Mouse (Mus musculus) MEL (cell line): ENCODE results near the gene Itgb3. TPM values are rescaled to one million over a fixed set of nuclear protein-coding genes. Genes with fewer than 3 reads are reported as not detected.

Source experiments
- DNase-seq: peaks from one replicate; pipeline ENCODE4 v3.0.0; 2011; ENCODE audit warnings: low read depth, low spot score
- H3K27ac ChIP-seq: 2 replicates; pipeline ENCODE4 v1.5.1; 2012; ENCODE audit warnings: low read depth, mild to moderate bottlenecking, control low read depth, low read length, moderate library complexity; ENCODE audit not compliant: control insufficient read depth
- H3K27me3 ChIP-seq, 2 experiments: fragments of 150-350 bp in 1 of 2; sonication (generic) in 1 of 2; 2 replicates each; pipeline ENCODE4 v1.6.1; 2012; ENCODE audit warnings: low read length in 2 of 2, mild to moderate bottlenecking in 2 of 2, improper control_type of control experiment in 1 of 2, moderate library complexity in 1 of 2; ENCODE audit not compliant: insufficient read depth in 2 of 2, control insufficient read depth in 1 of 2
- H3K36me3 ChIP-seq, 2 experiments: 2 replicates each; pipeline ENCODE4 v1.6.1; 2012 to 2014; ENCODE audit warnings: low read length in 2 of 2, improper control_type of control experiment in 1 of 2, inconsistent platforms in 1 of 2, mild to moderate bottlenecking in 1 of 2; ENCODE audit not compliant: insufficient read depth in 2 of 2, control insufficient read depth in 1 of 2
- H3K4me1 ChIP-seq, 2 experiments: fragments of 150-350 bp in 1 of 2; sonication (generic) in 1 of 2; 2 replicates each; pipeline ENCODE4 v1.6.1; 2012; ENCODE audit warnings: low read length in 2 of 2, improper control_type of control experiment in 1 of 2, mild to moderate bottlenecking in 1 of 2; ENCODE audit not compliant: insufficient read depth in 2 of 2, control insufficient read depth in 1 of 2
- H3K4me3 ChIP-seq, 2 experiments: fragments of 150-350 bp in 1 of 2; sonication (generic) in 1 of 2; 2 replicates each; pipeline ENCODE4 v1.5.1; 2012; ENCODE audit warnings: low read depth in 2 of 2, low read length in 2 of 2, mild to moderate bottlenecking in 2 of 2, moderate library complexity in 2 of 2, control low read depth in 1 of 2, improper control_type of control experiment in 1 of 2; ENCODE audit not compliant: control insufficient read depth in 1 of 2, insufficient read depth in 1 of 2
- H3K79me2 ChIP-seq: 2 replicates; pipeline ENCODE4 v1.6.1; 2012; ENCODE audit warnings: mild to moderate bottlenecking, low read length, moderate library complexity; ENCODE audit not compliant: control insufficient read depth, poor library complexity, insufficient read depth
- H3K9ac ChIP-seq: 2 replicates; pipeline ENCODE4 v1.6.1; 2012; ENCODE audit warnings: low read depth, mild to moderate bottlenecking, control low read depth, low read length, moderate library complexity; ENCODE audit not compliant: control insufficient read depth, poor library complexity, severe bottlenecking
- H3K9me3 ChIP-seq: fragments of 150-350 bp; sonication (generic); replicated peaks from 2 replicates; pipeline ENCODE4 v1.6.1; 2012; ENCODE audit warnings: mild to moderate bottlenecking, low read length, improper control_type of control experiment, moderate library complexity; ENCODE audit not compliant: insufficient read depth
- BHLHE40 ChIP-seq: IDR thresholded peaks from 2 replicates; pipeline ENCODE4 v1.6.1; 2012; ENCODE audit warnings: low read depth, mild to moderate bottlenecking, inconsistent platforms, low read length, improper control_type of control experiment, borderline replicate concordance
- CHD2 ChIP-seq: IDR thresholded peaks from 2 replicates; pipeline ENCODE4 v1.6.1; 2011; ENCODE audit warnings: low read length, improper control_type of control experiment
- E2F4 ChIP-seq: IDR thresholded peaks from 2 replicates; pipeline ENCODE4 v1.6.1; 2011; ENCODE audit warnings: low read depth, low read length, improper control_type of control experiment, borderline replicate concordance
- ELF1 ChIP-seq: IDR thresholded peaks from 2 replicates; pipeline ENCODE4 v1.6.1; 2014; ENCODE audit warnings: low read depth, mild to moderate bottlenecking, inconsistent platforms, low read length, improper control_type of control experiment, moderate library complexity
- EP300 ChIP-seq, 2 experiments: IDR thresholded peaks; 2 replicates each; pipeline ENCODE4 v1.6.1; 2011; ENCODE audit warnings: improper control_type of control experiment in 2 of 2, low read length in 2 of 2, low read depth in 1 of 2, mild to moderate bottlenecking in 1 of 2
- ETS1 ChIP-seq: IDR thresholded peaks from 2 replicates; pipeline ENCODE4 v1.6.1; 2012; ENCODE audit warnings: low read depth, mild to moderate bottlenecking, inconsistent platforms, low read length, improper control_type of control experiment, moderate library complexity
- GABPA ChIP-seq: IDR thresholded peaks from 2 replicates; pipeline ENCODE4 v1.6.1; 2012; ENCODE audit warnings: low read depth, mild to moderate bottlenecking, inconsistent platforms, low read length, improper control_type of control experiment, moderate library complexity
- GATA1 ChIP-seq: IDR thresholded peaks from 2 replicates; pipeline ENCODE4 v1.6.1; 2011; ENCODE audit warnings: low read depth, low read length, improper control_type of control experiment
- JUND ChIP-seq: IDR thresholded peaks from 2 replicates; pipeline ENCODE4 v1.6.1; 2011; ENCODE audit warnings: low read depth, mild to moderate bottlenecking, improper control_type of control experiment, low read length
- KAT2A ChIP-seq: conservative IDR thresholded peaks from 2 replicates; pipeline ENCODE4 v1.6.1; 2012; ENCODE audit warnings: low read depth, low read length, improper control_type of control experiment, inconsistent platforms
- MAFK ChIP-seq: IDR thresholded peaks from 2 replicates; pipeline ENCODE4 v1.6.1; 2011; ENCODE audit warnings: low read depth, mild to moderate bottlenecking, low read length, improper control_type of control experiment, borderline replicate concordance
- MAZ ChIP-seq: IDR thresholded peaks from 2 replicates; pipeline ENCODE4 v1.6.1; 2012; ENCODE audit warnings: low read depth, mild to moderate bottlenecking, inconsistent platforms, low read length, improper control_type of control experiment
- MEF2A ChIP-seq: IDR thresholded peaks from 2 replicates; pipeline ENCODE4 v1.6.1; 2014; ENCODE audit warnings: low read depth, mild to moderate bottlenecking, inconsistent platforms, low read length, improper control_type of control experiment; ENCODE audit not compliant: poor library complexity, insufficient replicate concordance, severe bottlenecking; ENCODE audit errors: extremely low read depth
- MYB ChIP-seq: IDR thresholded peaks from 2 replicates; pipeline ENCODE4 v1.6.1; 2011; ENCODE audit warnings: mild to moderate bottlenecking, low read depth, low read length, improper control_type of control experiment
- MYC ChIP-seq: IDR thresholded peaks from 2 replicates; pipeline ENCODE4 v1.6.1; 2011; ENCODE audit warnings: low read depth, mild to moderate bottlenecking, low read length, improper control_type of control experiment, moderate library complexity
- NELFE ChIP-seq: IDR thresholded peaks from 2 replicates; pipeline ENCODE4 v1.6.1; 2011; ENCODE audit warnings: low read depth, low read length, improper control_type of control experiment
- POLR2AphosphoS2 ChIP-seq: IDR thresholded peaks from 2 replicates; pipeline ENCODE4 v1.6.1; 2011; ENCODE audit warnings: low read length, improper control_type of control experiment
- POLR2AphosphoS5 ChIP-seq: IDR thresholded peaks from 2 replicates; pipeline ENCODE4 v1.6.1; 2012; ENCODE audit warnings: low read depth, borderline replicate concordance, mild to moderate bottlenecking, inconsistent platforms, low read length, moderate library complexity, mixed read lengths
- RAD21 ChIP-seq: IDR thresholded peaks from 2 replicates; pipeline ENCODE4 v1.6.1; 2011; ENCODE audit warnings: mild to moderate bottlenecking, low read depth, low read length, improper control_type of control experiment
- RCOR1 ChIP-seq: IDR thresholded peaks from 2 replicates; pipeline ENCODE4 v1.6.1; 2012; ENCODE audit warnings: low read depth, mild to moderate bottlenecking, inconsistent platforms, low read length, improper control_type of control experiment
- SIN3A ChIP-seq: IDR thresholded peaks from 2 replicates; pipeline ENCODE4 v1.6.1; 2012; ENCODE audit warnings: low read length, improper control_type of control experiment, inconsistent platforms
- TAL1 ChIP-seq: IDR thresholded peaks from 2 replicates; pipeline ENCODE4 v1.6.1; 2012; ENCODE audit warnings: mild to moderate bottlenecking, inconsistent platforms, low read length, moderate library complexity, mixed read lengths
- TBP ChIP-seq: IDR thresholded peaks from 2 replicates; pipeline ENCODE4 v1.8.0; 2011; ENCODE audit warnings: low read depth, low read length, improper control_type of control experiment
- TCF12 ChIP-seq: IDR thresholded peaks from 2 replicates; pipeline ENCODE4 v1.6.1; 2014; ENCODE audit warnings: low read depth, mild to moderate bottlenecking, inconsistent platforms, low read length, improper control_type of control experiment, moderate library complexity
- UBTF ChIP-seq: IDR thresholded peaks from 2 replicates; pipeline ENCODE4 v1.6.1; 2012; ENCODE audit warnings: low read depth, mild to moderate bottlenecking, inconsistent platforms, low read length, improper control_type of control experiment, moderate library complexity, borderline replicate concordance; ENCODE audit not compliant: insufficient read depth
- ZKSCAN1 ChIP-seq: IDR thresholded peaks from 2 replicates; pipeline ENCODE4 v1.6.1; 2012; ENCODE audit warnings: low read depth, mild to moderate bottlenecking, inconsistent platforms, low read length, improper control_type of control experiment, moderate library complexity
- ZMIZ1 ChIP-seq: IDR thresholded peaks from 2 replicates; pipeline ENCODE4 v1.6.1; 2012; ENCODE audit warnings: low read depth, mild to moderate bottlenecking, inconsistent platforms, low read length, improper control_type of control experiment, moderate library complexity
- polyA plus RNA-seq, 2 experiments: library from polyadenylated mRNA; stranded (reverse) in 1 of 2; unstranded in 1 of 2; fragments of >175 nt in 1 of 2; fragments of >200 nt in 1 of 2; gene quantifications; 2 replicates each; pipeline versions ENCODE4 v1.2.1 to v1.2.4; 2012; ENCODE audit warnings: low replicate concordance in 2 of 2, low read depth in 1 of 2; ENCODE audit not compliant: insufficient read length in 2 of 2, insufficient read depth in 1 of 2, missing spikeins in 1 of 2
- total RNA-seq: library from RNA; depleted of rRNA; stranded (reverse); fragments of 300-350 nt; gene quantifications from 2 replicates; pipeline ENCODE4 v1.2.3, GENCODE M21; 2012

Itgb3 gene
- total and polyA plus RNA-seq, 3 experiments, result 0.08 to 0.32 TPM; not detected in 1

DNA sequence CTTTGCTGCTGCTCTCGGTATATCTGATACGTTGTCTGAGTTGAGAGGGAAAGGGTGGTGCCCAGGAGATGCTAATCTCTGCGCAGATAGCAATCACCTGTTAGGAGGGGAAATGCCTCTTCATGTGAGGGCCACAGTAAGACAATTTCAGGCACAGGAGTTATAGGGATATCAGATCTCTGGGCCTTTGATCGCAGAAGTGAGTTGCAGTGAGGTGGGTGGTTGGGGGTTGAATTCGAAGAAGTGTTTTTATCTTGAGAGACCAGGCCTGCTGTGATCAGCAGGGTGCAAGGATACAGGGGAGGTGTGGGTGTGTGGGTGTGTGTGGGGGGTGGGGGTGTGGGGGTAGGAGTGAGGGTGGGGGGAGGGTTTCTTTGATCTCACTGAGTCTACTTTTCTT, 53.3 kb downstream of the Itgb3 start:
- Histone ChIP-seq H3K27ac (peak overlapping the region; percentile 67), H3K79me2 (no peaks in the 10 kb centered on the region), H3K9ac (no peak overlapping the region), H3K36me3 (peaks cover 0 to 10% of the 10 kb centered on the region in 2 experiments; a peak in 2 of 4 replicates), H3K4me3 (peak overlapping the region; percentile 51 to 73), H3K4me1 (peaks cover 6 to 29% of the 10 kb centered on the region in 2 experiments; a peak in 3 of 4 replicates), H3K27me3 (no peaks in the 10 kb centered on the region), H3K9me3 (no peaks in the 10 kb centered on the region)
- DNase-seq, result peak; percentile 74
- TF ChIP-seq ELF1, result no peak
- TF ChIP-seq MYB, result peak; percentile 47; the same call in 1 of the 2 replicates
- peak; percentile 92 for TF ChIP-seq TCF12
- TF ChIP-seq EP300 (IDR thresholded peaks at IDR 0.05; ENCODE audit: low read depth in 1 of 2, low read length in 2 of 2), result peak; percentile 68 to 91
- TF ChIP-seq NELFE, result no peak
- TF ChIP-seq JUND, result no peak
- TF ChIP-seq GATA1, result peak; percentile 85
- no peak for TF ChIP-seq TBP
- TF ChIP-seq BHLHE40, result peak; percentile 34; the same call in 1 of the 2 replicates
- TF ChIP-seq UBTF, result no peak
- no peak for TF ChIP-seq ZMIZ1
- peak; percentile 67 for TF ChIP-seq TAL1
- TF ChIP-seq MAFK, result peak; percentile 40; the same call in 1 of the 2 replicates
- peak; percentile 23; the same call in 1 of the 2 replicates for TF ChIP-seq CHD2
- peak; percentile 59 for TF ChIP-seq MAZ
- peak; percentile 74 for TF ChIP-seq ETS1
- TF ChIP-seq ZKSCAN1, result no peak
- no peak for TF ChIP-seq KAT2A
- TF ChIP-seq RCOR1, result peak; percentile 56; the same call in 1 of the 2 replicates
- TF ChIP-seq SIN3A, result peak; percentile 23; the same call in 1 of the 2 replicates
- TF ChIP-seq MEF2A, result peak; percentile 43; the same call in 1 of the 2 replicates
- 0 out of 2 replicates have a peak, but pooled peaks have one; percentile 33 for TF ChIP-seq MYC
- TF ChIP-seq POLR2AphosphoS5, result no peak
- no peak for TF ChIP-seq GABPA
- TF ChIP-seq RAD21, result no peak
- no peak for TF ChIP-seq POLR2AphosphoS2
- TF ChIP-seq E2F4, result no peak
